Mouse (Mus musculus) midbrain, postnatal 0 days (tissue): ENCODE data around the gene Lgi2. TPM values are rescaled to one million over a fixed set of nuclear protein-coding genes. Genes with fewer than 3 reads are reported as not detected.
A peak's percentile ranks its signal among the peaks of the same experiment; 100 is the strongest.

Source experiments
- ATAC-seq: fragments of 200-750 bp; cut with Nextera tagmentation; 2 replicates; pipeline ENCODE4 v1.8.0; 2017; ENCODE audit warnings: moderate number of reproducible peaks, mild to moderate bottlenecking, moderate TSS enrichment, moderate library complexity; ENCODE audit not compliant: low FRiP score
- DNase-seq: peaks from one replicate; pipeline ENCODE4 v3.0.0-alpha.2; 2015; ENCODE audit warnings: low spot score
- H3K27ac ChIP-seq: fragments of 300-500 bp; sonication (generic); 2 replicates; pipeline ENCODE4 v1.5.1; 2014; ENCODE audit warnings: low read depth, mild to moderate bottlenecking, low read length, mixed read lengths
- H3K27me3 ChIP-seq: fragments of 300-500 bp; sonication (generic); 2 replicates; pipeline ENCODE4 v1.6.1; 2014; ENCODE audit warnings: low read length, control low read depth, mixed read lengths; ENCODE audit not compliant: insufficient read depth
- H3K36me3 ChIP-seq: fragments of 300-500 bp; sonication (generic); 2 replicates; pipeline ENCODE4 v1.6.1; 2014; ENCODE audit warnings: low read length, control low read depth, mixed read lengths; ENCODE audit not compliant: insufficient read depth
- H3K4me1 ChIP-seq: fragments of 300-500 bp; sonication (generic); 2 replicates; pipeline ENCODE4 v1.6.1; 2014; ENCODE audit warnings: mild to moderate bottlenecking, control low read depth, antibody characterized with exemption, low read length, mixed read lengths; ENCODE audit not compliant: insufficient read depth
- H3K4me2 ChIP-seq: fragments of 300-500 bp; sonication (generic); 2 replicates; pipeline ENCODE4 v1.6.1; 2014; ENCODE audit warnings: low read depth, mild to moderate bottlenecking, low read length, mixed read lengths; ENCODE audit not compliant: poor library complexity, severe bottlenecking
- H3K4me3 ChIP-seq: fragments of 300-500 bp; sonication (generic); 2 replicates; pipeline ENCODE4 v1.5.1; 2014; ENCODE audit warnings: low read depth, mild to moderate bottlenecking, low read length, moderate library complexity
- H3K9ac ChIP-seq: fragments of 300-500 bp; sonication (generic); replicated peaks from 2 replicates; pipeline ENCODE4 v1.6.1; 2014; ENCODE audit warnings: mild to moderate bottlenecking, low read length, moderate library complexity, mixed read lengths; ENCODE audit not compliant: poor library complexity, severe bottlenecking
- H3K9me3 ChIP-seq: fragments of 300-500 bp; sonication (generic); 2 replicates; pipeline ENCODE4 v1.6.1; 2016; ENCODE audit warnings: low read length, control low read depth
- CTCF ChIP-seq: IDR thresholded peaks from 2 replicates; pipeline ENCODE4 v1.5.1; 2016; ENCODE audit warnings: antibody characterized with exemption, mild to moderate bottlenecking
- WGBS: fragments of 180-500 bp; shearing (Covaris S2); extraction: QIAGEN DNeasy Blood & Tissue Kit; methylation state at CpG from one replicate; pipeline ENCODE4 v1.1.7; 2014; 5-methylcytosine and 5-hydroxymethylcytosine counted together
- polyA plus RNA-seq: library from polyadenylated mRNA; unstranded; fragments of >200 nt; fragmentation: Nextera tagmentation; extraction: Ambion mirVana; gene quantifications from 2 replicates; pipeline ENCODE4 v1.2.1, GENCODE M21; 2015
- total RNA-seq: library from RNA; depleted of rRNA; stranded (reverse); fragments of >200 nt; gene quantifications from 2 replicates; pipeline ENCODE4 v1.2.3, GENCODE M21; 2014

Gene Lgi2
- total and polyA plus RNA-seq, 2 experiments from 2014 or later, result 9.8 to 24.0 TPM

DNA sequence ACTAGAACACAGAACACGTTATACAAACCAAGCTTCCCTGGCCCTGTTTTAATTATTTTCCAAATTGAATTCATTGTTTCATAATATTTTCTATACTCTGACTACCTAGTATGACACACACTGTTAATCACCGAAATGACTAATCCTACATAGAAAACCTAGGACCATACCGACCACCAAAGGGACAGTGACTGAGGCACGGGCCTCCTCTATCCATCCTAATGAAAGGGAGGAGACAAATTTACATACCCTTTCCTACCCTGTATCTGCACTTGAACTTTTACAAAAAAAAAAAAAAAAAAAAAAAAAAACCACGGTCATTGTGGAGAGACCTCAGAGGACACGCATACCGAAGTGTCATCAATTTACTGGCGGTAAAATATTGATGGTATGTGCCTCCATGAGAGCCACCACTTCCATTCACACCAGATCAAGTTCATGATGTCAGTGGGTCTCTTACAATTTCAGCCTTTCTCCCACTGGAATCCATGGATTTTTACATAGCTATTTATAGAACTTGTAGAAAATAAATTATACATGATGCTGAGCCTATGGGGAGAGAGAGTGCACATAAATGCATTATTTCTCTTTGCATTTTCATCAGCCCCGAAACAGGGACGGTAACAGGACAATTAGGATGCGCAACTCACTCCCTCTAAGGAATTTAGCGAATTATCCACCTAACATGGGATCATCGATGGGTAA lies 15.5 kb downstream of the Lgi2 start:
- no peak for TF ChIP-seq CTCF
- peak; percentile 27; the same call in 1 of the 2 replicates for ATAC-seq
- Histone ChIP-seq H3K9me3 (no peaks in the 10 kb centered on the region), H3K4me3 (no peak overlapping the region), H3K9ac (no peak overlapping the region), H3K4me2 (peak overlapping the region; percentile 18; the same call in 1 of the 2 replicates), H3K27ac (peak overlapping the region; percentile 62), H3K27me3 (no peaks in the 10 kb centered on the region), H3K4me1 (no peaks in the 10 kb centered on the region), H3K36me3 (no peaks in the 10 kb centered on the region)
- DNase-seq, result no peak
- 55% methylated on average over 13 of the region's 13 CpGs for WGBS

GRCm38 (mm10) chr5:52546950-52547349 lies 19.3 kb downstream of the Lgi2 start:
- no peak overlapping the region for H3K9ac ChIP-seq
- ATAC-seq, result no peak

GRCm38 (mm10) chr5:52543770-52544169 lies 22.5 kb downstream of the Lgi2 start:
- no peak for DNase-seq
- no peak overlapping the region for H3K4me3 ChIP-seq
- H3K36me3 ChIP-seq, result no peaks in the 10 kb centered on the region
- no peaks in the 10 kb centered on the region for H3K9me3 ChIP-seq
- 78% methylated on average over 4 of the region's 4 CpGs for WGBS
- ATAC-seq, result no peak
- H3K9ac ChIP-seq, result no peak overlapping the region
- no peaks in the 10 kb centered on the region for H3K4me1 ChIP-seq
- H3K4me2 ChIP-seq, result no peak overlapping the region
- TF ChIP-seq CTCF, result no peak
- H3K27me3 ChIP-seq, result no peaks in the 10 kb centered on the region
- H3K27ac ChIP-seq, result no peak overlapping the region

More at GRCm38 (mm10) chr5:52546950-52547349, 19.3 kb downstream of the Lgi2 start:
- WGBS, result 57% methylated on average over 3 of the region's 3 CpGs
- DNase-seq, result no peak
- Histone ChIP-seq H3K27ac (no peak overlapping the region), H3K9me3 (no peaks in the 10 kb centered on the region), H3K27me3 (no peaks in the 10 kb centered on the region), H3K4me3 (no peak overlapping the region), H3K36me3 (no peaks in the 10 kb centered on the region), H3K4me2 (no peak overlapping the region), H3K4me1 (no peaks in the 10 kb centered on the region)
- peak; percentile 73 for TF ChIP-seq CTCF

DNA sequence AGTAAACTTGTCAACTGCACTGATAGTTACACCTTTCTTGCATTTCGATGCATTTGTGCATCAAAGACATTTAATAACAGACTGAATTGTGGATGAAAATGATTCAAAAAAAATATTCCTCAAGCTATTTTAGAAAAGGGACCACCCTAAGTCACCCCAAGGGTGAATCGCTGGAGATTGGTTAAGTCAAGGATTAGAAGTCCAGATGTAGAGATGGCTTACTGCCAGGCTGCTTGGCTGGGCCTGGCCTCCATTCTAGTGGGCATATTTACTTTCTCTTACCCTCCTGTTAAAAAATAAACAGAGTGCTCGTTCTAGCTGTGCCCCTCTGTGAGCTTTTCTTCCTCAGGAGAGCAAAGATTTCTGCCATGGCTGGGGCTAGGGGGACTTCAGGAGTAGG lies 26.1 kb downstream of the Lgi2 start:
- no peak overlapping the region for H3K9ac ChIP-seq
- H3K4me1 ChIP-seq, result no peaks in the 10 kb centered on the region
- 59% methylated on average over 3 of the region's 3 CpGs for WGBS
- no peaks in the 10 kb centered on the region for H3K27me3 ChIP-seq
- H3K9me3 ChIP-seq, result no peaks in the 10 kb centered on the region
- ATAC-seq, result no peak
- no peak for TF ChIP-seq CTCF
- DNase-seq, result no peak
- H3K36me3 ChIP-seq, result peaks cover 7% of the 10 kb centered on the region; the same call in 1 of the 2 replicates
- no peak overlapping the region for H3K4me3 ChIP-seq
- no peak overlapping the region for H3K4me2 ChIP-seq
- H3K27ac ChIP-seq, result no peak overlapping the region

GRCm38 (mm10) chr5:52539483-52539882 lies 26.8 kb downstream of the Lgi2 start:
- peaks cover 7% of the 10 kb centered on the region; the same call in 1 of the 2 replicates for H3K36me3 ChIP-seq
- H3K27ac ChIP-seq, result no peak overlapping the region
- 0 out of 2 replicates have a peak, but pooled peaks cover 4% of the 10 kb centered on the region for H3K4me1 ChIP-seq
- no peak for TF ChIP-seq CTCF
- DNase-seq (no peak), ATAC-seq (no peak)
- no peak overlapping the region for H3K4me2 ChIP-seq
- H3K27me3 ChIP-seq, result no peaks in the 10 kb centered on the region
- H3K9ac ChIP-seq, result no peak overlapping the region
- H3K9me3 ChIP-seq, result no peaks in the 10 kb centered on the region
- no peak overlapping the region for H3K4me3 ChIP-seq

DNA sequence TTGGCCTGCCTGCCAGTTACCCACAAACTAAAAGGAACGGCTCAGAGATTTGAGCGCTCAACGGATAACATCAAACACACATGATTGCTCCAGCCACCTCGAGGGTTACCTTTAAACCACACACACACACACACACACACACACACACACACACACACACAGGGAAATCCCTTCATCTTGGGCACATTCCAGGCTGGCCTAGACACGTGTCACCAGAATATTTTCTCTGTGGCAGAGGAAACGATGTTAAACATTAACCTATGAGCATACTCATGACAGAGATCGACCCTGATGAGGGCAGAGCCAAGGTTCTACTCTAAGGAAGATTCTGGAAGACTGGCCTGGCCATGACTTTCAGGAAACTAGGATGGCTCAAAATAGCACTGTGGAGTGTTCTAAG lies 29.2 kb downstream of the Lgi2 start:
- TF ChIP-seq CTCF, result no peak
- peaks cover 7% of the 10 kb centered on the region; the same call in 1 of the 2 replicates for H3K36me3 ChIP-seq

More for the DNA sequence above, 29.2 kb downstream of the Lgi2 start:
- 0 out of 2 replicates have a peak, but pooled peaks cover 4% of the 10 kb centered on the region for H3K4me1 ChIP-seq
- 69% methylated on average over 7 of the region's 7 CpGs for WGBS
- H3K4me2 ChIP-seq, result no peak overlapping the region
- H3K9ac ChIP-seq, result no peak overlapping the region
- H3K27ac ChIP-seq, result no peak overlapping the region
- H3K27me3 ChIP-seq, result no peaks in the 10 kb centered on the region
- ATAC-seq, result no peak
- DNase-seq, result no peak
- no peaks in the 10 kb centered on the region for H3K9me3 ChIP-seq
- H3K4me3 ChIP-seq, result no peak overlapping the region
